Mouse (Mus musculus) sigmoid colon, adult 10 weeks (tissue): ENCODE results near the gene Prl2c5. TPM values are rescaled to one million over a fixed set of nuclear protein-coding genes. Genes with fewer than 3 reads are reported as not detected.

Experiments
- polyA plus RNA-seq: library from polyadenylated mRNA; stranded (reverse); fragments of 350-450 nt; fragmentation: Illumina TruSeq; extraction: RNeasy Lipid Tissue Mini Kit (QIAGEN cat#74804); gene quantifications from one replicate; pipeline ENCODE4 v1.2.3, GENCODE M21; 2014; ENCODE audit warnings: low read depth, low replicate concordance

Prl2c5 gene
- not detected for polyA plus RNA-seq

GRCm38 (mm10) chr13:13182415-13182814 lies at the start of gene Prl2c5:
Gene Prl2c5, plus strand, starts transcription at chr13:13182715.

Other genes with a start within 250 kb of the Prl2c5 start
- not detected for gene Prl2c2, start 177.3 kb upstream of the Prl2c5 start, polyA plus RNA-seq
- 42.6 TPM for gene Gpr137b, start 211.3 kb downstream of the Prl2c5 start, polyA plus RNA-seq